Mouse (Mus musculus): Measurements from ENCODE around the gene Il10rb.

DNA sequence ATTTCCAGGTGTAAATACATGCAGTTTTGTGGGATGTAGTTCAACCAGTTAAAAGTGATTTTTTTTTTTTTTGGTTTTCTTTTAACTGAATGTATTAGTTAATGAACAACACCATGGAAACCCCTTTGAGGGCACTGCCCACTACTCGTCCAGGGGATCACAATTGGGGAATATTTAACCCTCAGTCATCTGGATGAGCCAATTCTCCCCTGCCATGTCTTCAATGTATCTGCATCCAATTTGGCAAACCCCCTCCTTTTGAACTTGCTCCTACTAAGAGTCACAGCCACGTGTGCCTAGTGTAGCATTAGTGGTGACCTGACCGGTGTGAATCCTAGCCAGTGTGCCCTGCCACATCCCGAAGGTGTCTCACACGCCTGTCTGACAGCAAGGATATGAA, 12.6 kb downstream of the Il10rb start:
- no peak for TF ChIP-seq CTCF (IDR thresholded peaks at IDR 0.05; ENCODE audit: low read depth, low read length)
- no peak for TF ChIP-seq TAL1 (conservative IDR thresholded peaks at IDR 0.05; ENCODE audit: low read depth, low read length)
- no peak for TF ChIP-seq GATA2 (IDR thresholded peaks at IDR 0.05; ENCODE audit: borderline replicate concordance, low read depth, low read length)
- no peak for TF ChIP-seq POLR2AphosphoS5 (IDR thresholded peaks at IDR 0.05; ENCODE audit: insufficient replicate concordance, low read depth, low read length)
- TF ChIP-seq GATA1 (IDR thresholded peaks at IDR 0.05; ENCODE audit: borderline replicate concordance, low read length), result no peak

Data from G1E (cell line).